Mouse (Mus musculus): ENCODE results near the gene St6gal1. TPM values are rescaled to one million over a fixed set of nuclear protein-coding genes. Genes with fewer than 3 reads are reported as not detected.
"Not testable (repeated sequence)": the region's sequence is repeated elsewhere in the genome, so short reads cannot be mapped to it uniquely, and the experiment has no call there.

St6gal1 gene
- polyA plus RNA-seq (2015; fragmentation: Nextera tagmentation; extraction: Ambion mirVana) = 16.6 and 17.6 TPM in 2 replicates

GRCm38 (mm10) chr16:23224671-23225068, at the start of gene St6gal1:
Gene St6gal1, plus strand, starts transcription at chr16:23224740.
- ATAC-seq (ENCODE audit: insufficient read depth, low FRiP score) = peak; percentile 70
- WGBS = under 1% methylated on average over 20 of the region's 20 CpGs

DNA sequence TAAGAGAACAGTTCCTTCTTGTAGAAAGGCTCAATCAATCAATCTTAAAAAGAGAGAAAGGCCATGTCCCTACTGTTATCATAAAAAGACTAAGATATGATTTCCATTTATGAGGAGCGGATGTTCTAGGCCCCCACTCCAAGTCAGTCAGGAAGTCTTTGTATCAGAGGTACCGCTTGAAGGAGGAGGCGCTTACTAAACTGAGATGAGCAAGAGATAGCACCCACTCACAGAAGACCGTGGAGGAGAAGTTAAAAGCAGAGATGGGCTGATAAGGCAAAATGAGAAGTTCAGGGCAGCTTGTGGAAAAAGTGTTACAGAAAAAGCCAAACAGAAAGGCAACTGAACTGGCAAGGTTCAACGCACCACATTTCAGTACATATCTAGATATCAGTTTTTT, 49.7 kb upstream of the St6gal1 start:
- Histone ChIP-seq H3K4me3 (replicated peaks; ENCODE audit: low read length) (no peak overlapping the region), H3K27ac (ENCODE audit: low read length) (no peak overlapping the region)
- WGBS = 76% methylated on average over 5 of the region's 5 CpGs

More at GRCm38 (mm10) chr16:23224671-23225068, at the start of gene St6gal1:
- Histone ChIP-seq H3K27ac (ENCODE audit: low read length) (peak within 1 kb of the TSS; percentile 77), H3K4me1 (ENCODE audit: control insufficient read depth, insufficient read depth, low read length) (no peaks in the 10 kb centered on the region; the same call in 1 of the 2 replicates), H3K9me3 (replicated peaks; ENCODE audit: control insufficient read depth, low read length) (no peaks in the 10 kb centered on the region), H3K36me3 (ENCODE audit: control insufficient read depth, insufficient read depth, low read length) (no peaks in the 10 kb centered on the region), H3K9ac (ENCODE audit: low read length) (peak within 1 kb of the TSS; percentile 87), H3K4me2 (ENCODE audit: low read depth, low read length) (peak within 1 kb of the TSS; percentile 93), H3K4me3 (replicated peaks; ENCODE audit: low read length) (peak within 1 kb of the TSS; percentile 73), H3K27me3 (ENCODE audit: control insufficient read depth, insufficient read depth, low read length) (no peaks in the 10 kb centered on the region)

GRCm38 (mm10) chr16:23175956-23176355, 48.6 kb upstream of the St6gal1 start:
- Histone ChIP-seq H3K4me2 (ENCODE audit: low read depth, low read length) (no peak overlapping the region), H3K27ac (ENCODE audit: low read length) (no peak overlapping the region), H3K9ac (ENCODE audit: low read length) (no peak overlapping the region), H3K27me3 (ENCODE audit: control insufficient read depth, insufficient read depth, low read length) (no peaks in the 10 kb centered on the region), H3K4me1 (ENCODE audit: control insufficient read depth, insufficient read depth, low read length) (no peaks in the 10 kb centered on the region), H3K9me3 (replicated peaks; ENCODE audit: control insufficient read depth, low read length) (no peaks in the 10 kb centered on the region), H3K4me3 (replicated peaks; ENCODE audit: low read length) (no peak overlapping the region), H3K36me3 (ENCODE audit: control insufficient read depth, insufficient read depth, low read length) (no peaks in the 10 kb centered on the region)
- WGBS = 42% methylated on average over 3 of the region's 3 CpGs
- ATAC-seq (ENCODE audit: insufficient read depth, low FRiP score) = no peak

More for the DNA sequence above, 49.7 kb upstream of the St6gal1 start:
- ATAC-seq (ENCODE audit: insufficient read depth, low FRiP score) = no peak
- Histone ChIP-seq H3K9ac (ENCODE audit: low read length) (no peak overlapping the region), H3K36me3 (ENCODE audit: control insufficient read depth, insufficient read depth, low read length) (no peaks in the 10 kb centered on the region), H3K27me3 (ENCODE audit: control insufficient read depth, insufficient read depth, low read length) (no peaks in the 10 kb centered on the region), H3K4me2 (ENCODE audit: low read depth, low read length) (no peak overlapping the region), H3K4me1 (ENCODE audit: control insufficient read depth, insufficient read depth, low read length) (no peaks in the 10 kb centered on the region), H3K9me3 (replicated peaks; ENCODE audit: control insufficient read depth, low read length) (no peaks in the 10 kb centered on the region)

- WGBS = 92% methylated on average over 2 of the region's 2 CpGs
- no peaks in the 10 kb centered on the region for H3K4me1 ChIP-seq (ENCODE audit: control insufficient read depth, insufficient read depth, low read length)
- H3K4me3 ChIP-seq (replicated peaks; ENCODE audit: low read length) = no peak overlapping the region
- no peak overlapping the region for H3K4me2 ChIP-seq (ENCODE audit: low read depth, low read length)
- H3K9me3 ChIP-seq (replicated peaks; ENCODE audit: control insufficient read depth, low read length) = no peaks in the 10 kb centered on the region
- no peaks in the 10 kb centered on the region for H3K27me3 ChIP-seq (ENCODE audit: control insufficient read depth, insufficient read depth, low read length)
- no peak for ATAC-seq (ENCODE audit: insufficient read depth, low FRiP score)
- H3K27ac ChIP-seq (ENCODE audit: low read length) = no peak overlapping the region
- H3K9ac ChIP-seq (ENCODE audit: low read length) = no peak overlapping the region
- no peaks in the 10 kb centered on the region for H3K36me3 ChIP-seq (ENCODE audit: control insufficient read depth, insufficient read depth, low read length)
Measured at GRCm38 (mm10) chr16:23177856-23178255, 46.7 kb upstream of the St6gal1 start.

DNA sequence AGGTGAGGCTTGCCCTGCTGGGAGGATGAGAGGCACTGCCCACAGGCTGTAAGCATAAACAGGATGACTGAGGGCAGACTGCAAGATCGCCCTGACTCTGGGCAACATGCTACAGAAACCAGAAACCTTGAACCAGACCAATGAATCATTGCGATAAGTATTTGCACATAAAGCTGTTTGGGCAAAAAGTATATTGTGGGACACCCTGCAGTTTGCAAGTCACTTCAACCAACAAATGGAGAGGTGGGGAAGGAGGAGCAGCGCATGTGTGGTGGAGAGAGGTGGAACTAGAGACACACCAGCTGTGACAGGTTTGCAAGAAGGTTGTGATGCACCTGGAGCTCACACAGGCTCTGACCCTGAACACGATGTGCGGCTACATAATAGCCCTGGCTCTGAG, 45.7 kb upstream of the St6gal1 start:
- Histone ChIP-seq H3K9me3 (replicated peaks; ENCODE audit: control insufficient read depth, low read length) (no peaks in the 10 kb centered on the region), H3K4me3 (replicated peaks; ENCODE audit: low read length) (no peak overlapping the region), H3K36me3 (ENCODE audit: control insufficient read depth, insufficient read depth, low read length) (no peaks in the 10 kb centered on the region), H3K4me1 (ENCODE audit: control insufficient read depth, insufficient read depth, low read length) (no peaks in the 10 kb centered on the region), H3K27ac (ENCODE audit: low read length) (no peak overlapping the region), H3K4me2 (ENCODE audit: low read depth, low read length) (no peak overlapping the region), H3K27me3 (ENCODE audit: control insufficient read depth, insufficient read depth, low read length) (no peaks in the 10 kb centered on the region), H3K9ac (ENCODE audit: low read length) (no peak overlapping the region)
- no peak for ATAC-seq (ENCODE audit: insufficient read depth, low FRiP score)
- 89% methylated on average over 5 of the region's 5 CpGs for WGBS

- not testable (repeated sequence) for H3K9me3 ChIP-seq (replicated peaks; ENCODE audit: control insufficient read depth, low read length); H3K4me1 ChIP-seq (ENCODE audit: control insufficient read depth, insufficient read depth, low read length); H3K9ac ChIP-seq (ENCODE audit: low read length); H3K36me3 ChIP-seq (ENCODE audit: control insufficient read depth, insufficient read depth, low read length); H3K27ac ChIP-seq (ENCODE audit: low read length); ATAC-seq (ENCODE audit: insufficient read depth, low FRiP score); H3K27me3 ChIP-seq (ENCODE audit: control insufficient read depth, insufficient read depth, low read length); H3K4me2 ChIP-seq (ENCODE audit: low read depth, low read length); H3K4me3 ChIP-seq (replicated peaks; ENCODE audit: low read length)
- WGBS = 90% methylated on average over 18 of the region's 18 CpGs
Measured at GRCm38 (mm10) chr16:23179436-23179835, 45.1 kb upstream of the St6gal1 start.

GRCm38 (mm10) chr16:23181054-23181453, 43.5 kb upstream of the St6gal1 start:
- ATAC-seq (ENCODE audit: insufficient read depth, low FRiP score) = no peak
- 60% methylated on average over 4 of the region's 4 CpGs for WGBS
- Histone ChIP-seq H3K27me3 (ENCODE audit: control insufficient read depth, insufficient read depth, low read length) (no peaks in the 10 kb centered on the region), H3K36me3 (ENCODE audit: control insufficient read depth, insufficient read depth, low read length) (no peaks in the 10 kb centered on the region), H3K9ac (ENCODE audit: low read length) (no peak overlapping the region), H3K4me1 (ENCODE audit: control insufficient read depth, insufficient read depth, low read length) (no peaks in the 10 kb centered on the region), H3K4me2 (ENCODE audit: low read depth, low read length) (no peak overlapping the region), H3K27ac (ENCODE audit: low read length) (no peak overlapping the region; the same call in 1 of the 2 replicates), H3K9me3 (replicated peaks; ENCODE audit: control insufficient read depth, low read length) (no peaks in the 10 kb centered on the region), H3K4me3 (replicated peaks; ENCODE audit: low read length) (no peak overlapping the region)

GRCm38 (mm10) chr16:23181487-23181886, 43.1 kb upstream of the St6gal1 start:
- no peak for ATAC-seq (ENCODE audit: insufficient read depth, low FRiP score)
- Histone ChIP-seq H3K36me3 (ENCODE audit: control insufficient read depth, insufficient read depth, low read length) (no peaks in the 10 kb centered on the region), H3K4me2 (ENCODE audit: low read depth, low read length) (no peak overlapping the region), H3K27ac (ENCODE audit: low read length) (no peak overlapping the region; the same call in 1 of the 2 replicates), H3K4me3 (replicated peaks; ENCODE audit: low read length) (no peak overlapping the region), H3K9me3 (replicated peaks; ENCODE audit: control insufficient read depth, low read length) (no peaks in the 10 kb centered on the region), H3K4me1 (ENCODE audit: control insufficient read depth, insufficient read depth, low read length) (no peaks in the 10 kb centered on the region), H3K27me3 (ENCODE audit: control insufficient read depth, insufficient read depth, low read length) (no peaks in the 10 kb centered on the region), H3K9ac (ENCODE audit: low read length) (no peak overlapping the region)
- WGBS = 68% methylated on average over 3 of the region's 3 CpGs

DNA sequence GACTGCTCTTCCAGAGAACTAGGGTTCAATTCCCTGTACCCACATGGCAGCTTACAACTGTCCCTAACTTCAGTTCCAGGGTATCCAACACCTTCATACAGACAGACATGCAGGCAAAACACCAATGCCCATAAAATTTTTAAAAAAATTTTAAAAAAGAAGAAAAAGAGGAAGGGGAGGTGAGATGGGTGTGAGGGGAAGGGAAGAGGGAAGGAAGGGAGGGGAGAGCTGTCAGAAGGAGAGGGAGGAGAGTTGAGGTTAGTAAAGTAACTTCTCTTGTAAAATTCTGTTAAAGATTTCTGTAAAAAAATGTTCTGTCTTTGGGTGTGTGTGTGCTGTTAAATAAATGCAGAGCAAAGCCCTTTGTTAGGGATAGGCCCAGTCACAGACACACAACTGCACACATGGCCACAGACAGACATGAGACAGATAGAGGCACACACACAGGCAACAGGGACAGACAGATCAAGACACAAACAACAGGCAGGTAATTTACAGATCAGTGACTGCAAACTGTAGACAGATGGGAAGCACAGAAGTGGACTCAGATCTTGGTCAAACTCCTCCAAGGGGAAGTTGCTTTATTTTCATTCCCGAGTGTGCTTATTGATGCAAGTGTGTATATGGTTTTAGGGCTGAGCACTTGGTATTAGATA, 42.5 kb upstream of the St6gal1 start:
- no peak for ATAC-seq (ENCODE audit: insufficient read depth, low FRiP score)
- no peak overlapping the region for H3K9ac ChIP-seq (ENCODE audit: low read length)
- H3K27me3 ChIP-seq (ENCODE audit: control insufficient read depth, insufficient read depth, low read length) = no peaks in the 10 kb centered on the region
- H3K4me1 ChIP-seq (ENCODE audit: control insufficient read depth, insufficient read depth, low read length) = no peaks in the 10 kb centered on the region
- 77% methylated on average over 1 of the region's 1 CpGs for WGBS
- H3K9me3 ChIP-seq (replicated peaks; ENCODE audit: control insufficient read depth, low read length) = no peaks in the 10 kb centered on the region
- no peak overlapping the region for H3K4me2 ChIP-seq (ENCODE audit: low read depth, low read length)
- no peak overlapping the region for H3K4me3 ChIP-seq (replicated peaks; ENCODE audit: low read length)
- no peaks in the 10 kb centered on the region for H3K36me3 ChIP-seq (ENCODE audit: control insufficient read depth, insufficient read depth, low read length)
- no peak overlapping the region for H3K27ac ChIP-seq (ENCODE audit: low read length)
